Mouse (Mus musculus) midbrain, embryonic 14.5 days (tissue): ENCODE measurements around the gene Rnf181. TPM values are rescaled to one million over a fixed set of nuclear protein-coding genes. Genes with fewer than 3 reads are reported as not detected.

Experiments
- ATAC-seq: fragments of 200-750 bp; cut with Nextera tagmentation; 2 replicates; pipeline ENCODE4 v1.8.0; 2017; ENCODE audit warnings: moderate number of reproducible peaks, moderate library complexity; ENCODE audit not compliant: low FRiP score, low TSS enrichment
- DNase-seq: peaks from one replicate; pipeline ENCODE4 v3.0.0-alpha.2; 2015
- H3K27ac ChIP-seq: fragments of 300-500 bp; sonication (generic); replicated peaks from 2 replicates; pipeline ENCODE4 v1.5.1; 2014; ENCODE audit warnings: mild to moderate bottlenecking, low read depth, low read length, moderate library complexity
- H3K27me3 ChIP-seq: fragments of 300-500 bp; sonication (generic); 2 replicates; pipeline ENCODE4 v1.6.1; 2014; ENCODE audit warnings: low read length, control low read depth, mixed read lengths; ENCODE audit not compliant: control insufficient read depth, insufficient read depth
- H3K36me3 ChIP-seq: fragments of 300-500 bp; sonication (generic); 2 replicates; pipeline ENCODE4 v1.6.1; 2014; ENCODE audit warnings: low read length, control low read depth; ENCODE audit not compliant: control insufficient read depth, insufficient read depth
- H3K4me1 ChIP-seq: fragments of 300-500 bp; sonication (generic); 2 replicates; pipeline ENCODE4 v1.6.1; 2014; ENCODE audit warnings: mild to moderate bottlenecking, antibody characterized with exemption, low read length, control low read depth; ENCODE audit not compliant: control insufficient read depth, insufficient read depth
- H3K4me2 ChIP-seq: fragments of 300-500 bp; sonication (generic); 2 replicates; pipeline ENCODE4 v1.6.1; 2014; ENCODE audit warnings: mild to moderate bottlenecking, low read length, moderate library complexity
- H3K4me3 ChIP-seq: fragments of 300-500 bp; sonication (generic); replicated peaks from 2 replicates; pipeline ENCODE4 v1.5.1; 2014; ENCODE audit warnings: low read depth, low read length
- H3K9ac ChIP-seq: fragments of 300-500 bp; sonication (generic); replicated peaks from 2 replicates; pipeline ENCODE4 v1.6.1; 2014; ENCODE audit warnings: mild to moderate bottlenecking, low read length, moderate library complexity
- H3K9me3 ChIP-seq: fragments of 300-500 bp; sonication (generic); 2 replicates; pipeline ENCODE4 v1.6.1; 2016; ENCODE audit warnings: low read length, control low read depth, mixed read lengths; ENCODE audit not compliant: control insufficient read depth
- WGBS: fragments of 180-500 bp; shearing (Covaris S2); extraction: QIAGEN DNeasy Blood & Tissue Kit; methylation state at CpG from one replicate; pipeline ENCODE4 v1.1.7; 2014; 5-methylcytosine and 5-hydroxymethylcytosine counted together
- polyA plus RNA-seq: library from polyadenylated mRNA; unstranded; fragments of >200 nt; fragmentation: Nextera tagmentation; extraction: Ambion mirVana; gene quantifications from 2 replicates; pipeline ENCODE4 v1.2.1, GENCODE M21; 2014

The Rnf181 gene
- polyA plus RNA-seq, 1 experiment from 2014 or later: 122 TPM

DNA sequence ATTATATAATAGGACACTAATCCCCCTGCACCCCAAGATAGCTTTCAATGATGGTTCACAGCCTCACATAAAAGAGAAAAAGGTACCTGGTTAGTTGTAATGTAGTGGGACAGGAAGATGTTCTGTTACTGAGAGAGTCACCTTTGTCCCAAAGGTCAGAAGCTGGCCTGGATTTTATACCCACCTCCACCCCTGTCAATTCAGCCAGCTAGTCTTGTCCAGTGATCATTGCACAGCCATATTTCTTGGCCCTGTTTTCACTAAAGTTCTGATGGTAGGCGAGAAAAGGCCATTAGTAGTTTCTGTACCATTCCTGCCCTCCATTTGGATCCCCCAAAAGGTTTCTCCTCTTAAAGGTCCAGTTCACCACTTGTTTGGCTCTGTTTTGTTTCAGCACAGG lies 12.7 kb downstream of the Rnf181 start:
- no peak overlapping the region; the same call in 1 of the 2 replicates for H3K9ac ChIP-seq
- no peak for DNase-seq
- no peaks in the 10 kb centered on the region for H3K27me3 ChIP-seq
- H3K9me3 ChIP-seq: no peaks in the 10 kb centered on the region
- H3K4me1 ChIP-seq: peaks cover 11% of the 10 kb centered on the region; the same call in 1 of the 2 replicates
- 81% methylated on average over 1 of the region's 1 CpGs for WGBS
- no peak for ATAC-seq
- H3K4me2 ChIP-seq: no peak overlapping the region; the same call in 1 of the 2 replicates
- H3K27ac ChIP-seq: no peak overlapping the region
- H3K4me3 ChIP-seq: no peak overlapping the region
- H3K36me3 ChIP-seq: peaks cover 34% of the 10 kb centered on the region

DNA sequence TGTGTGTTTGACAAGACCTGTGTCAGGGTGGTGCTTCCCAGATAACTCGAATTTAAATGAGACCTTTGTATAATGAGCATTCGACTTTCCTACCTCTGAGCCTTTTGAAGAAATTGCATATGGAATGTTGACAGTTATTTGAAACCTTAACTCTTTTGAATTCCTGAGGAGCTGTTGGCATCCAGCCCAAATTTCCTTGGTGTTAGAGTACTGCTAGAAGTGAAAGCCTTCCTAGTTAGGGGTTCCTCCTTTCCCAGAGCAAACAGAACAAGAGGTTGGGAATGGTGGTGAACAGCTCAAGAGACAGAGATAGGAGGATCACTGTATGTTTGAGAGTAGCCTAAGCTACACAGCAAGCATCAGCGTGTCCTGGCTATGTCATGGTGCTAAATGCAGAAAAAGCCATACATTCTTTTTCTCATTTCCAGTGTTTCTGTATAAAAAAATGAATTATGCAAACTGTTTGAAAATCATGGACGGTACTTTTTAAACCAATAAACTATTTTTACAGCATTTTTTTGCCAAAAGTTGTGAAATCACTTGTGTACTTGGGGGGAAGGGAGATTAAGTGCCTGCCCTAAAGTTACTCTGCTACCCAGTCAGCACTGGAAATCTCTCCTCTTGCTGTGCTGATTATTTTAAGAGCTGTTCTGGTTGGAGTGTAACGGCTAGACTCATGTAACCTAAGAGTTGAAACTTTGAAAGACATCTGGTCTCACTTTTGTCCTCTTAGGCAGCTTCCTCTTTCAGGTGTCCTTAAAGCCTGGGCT lies 13.9 kb downstream of the Rnf181 start:
- no peaks in the 10 kb centered on the region for H3K9me3 ChIP-seq
- H3K4me3 ChIP-seq: no peak overlapping the region
- H3K4me1 ChIP-seq: peaks cover 20% of the 10 kb centered on the region
- H3K9ac ChIP-seq: no peak overlapping the region
- H3K36me3 ChIP-seq: peaks cover 32% of the 10 kb centered on the region
- 80% methylated on average over 5 of the region's 5 CpGs for WGBS
- no peak overlapping the region for H3K27ac ChIP-seq
- H3K4me2 ChIP-seq: no peak overlapping the region
- ATAC-seq: no peak
- no peak for DNase-seq
- no peaks in the 10 kb centered on the region for H3K27me3 ChIP-seq

DNA sequence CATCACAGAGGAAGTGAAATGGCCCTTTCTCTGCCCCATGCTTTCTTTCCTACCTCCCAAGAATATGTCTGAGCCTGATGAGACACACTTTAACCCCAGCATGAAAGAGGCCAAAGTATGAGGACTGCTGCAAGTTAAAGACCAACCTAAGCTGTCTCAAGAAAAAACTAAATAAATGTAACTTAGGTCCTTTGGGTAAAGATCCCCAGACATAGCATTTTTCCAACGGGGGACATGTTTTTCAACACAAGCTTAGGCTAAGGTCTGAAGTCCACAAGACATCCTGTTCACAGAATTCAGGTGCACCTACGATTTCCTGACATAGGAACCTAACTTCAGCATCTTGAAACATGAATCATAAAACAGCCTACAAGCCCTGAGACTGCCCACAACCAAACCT lies 16.5 kb downstream of the Rnf181 start:
- Histone ChIP-seq H3K27me3 (no peaks in the 10 kb centered on the region), H3K9ac (no peak overlapping the region), H3K4me3 (no peak overlapping the region), H3K27ac (no peak overlapping the region), H3K4me1 (peaks cover 29% of the 10 kb centered on the region), H3K9me3 (no peaks in the 10 kb centered on the region), H3K36me3 (peaks cover 32% of the 10 kb centered on the region), H3K4me2 (no peak overlapping the region)
- DNase-seq (no peak), ATAC-seq (no peak)
- 99% methylated on average over 2 of the region's 2 CpGs for WGBS

DNA sequence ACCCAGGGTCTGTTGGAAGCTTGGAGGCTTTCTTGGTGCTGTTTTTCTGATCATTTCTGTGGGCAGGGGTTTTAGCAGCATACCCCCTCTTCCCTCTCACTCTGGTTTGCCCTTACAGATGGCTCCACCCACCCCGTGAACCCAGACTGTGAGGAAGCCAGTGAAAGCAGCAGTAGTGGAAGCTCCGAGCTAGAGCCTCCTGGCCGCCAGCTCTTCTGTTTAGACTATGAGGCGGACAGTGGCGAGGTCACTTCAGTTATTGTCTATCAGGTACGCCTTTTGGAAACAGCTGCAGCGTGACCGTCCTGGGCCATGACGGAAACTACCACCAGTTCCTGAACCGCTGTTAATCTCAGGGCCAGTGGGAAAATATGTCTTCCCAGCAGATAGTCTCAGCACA lies 18.3 kb downstream of the Rnf181 start:
- Histone ChIP-seq H3K36me3 (peaks cover 32% of the 10 kb centered on the region), H3K4me2 (peak overlapping the region; percentile 71), H3K4me3 (peak overlapping the region; percentile 86; the same call in 1 of the 2 replicates), H3K9ac (peak overlapping the region; percentile 87; the same call in 1 of the 2 replicates), H3K4me1 (peaks cover 34% of the 10 kb centered on the region), H3K27me3 (no peaks in the 10 kb centered on the region), H3K27ac (no peak overlapping the region), H3K9me3 (no peaks in the 10 kb centered on the region)
- 78% methylated on average over 10 of the region's 10 CpGs for WGBS
- no peak for DNase-seq
- ATAC-seq: no peak

DNA sequence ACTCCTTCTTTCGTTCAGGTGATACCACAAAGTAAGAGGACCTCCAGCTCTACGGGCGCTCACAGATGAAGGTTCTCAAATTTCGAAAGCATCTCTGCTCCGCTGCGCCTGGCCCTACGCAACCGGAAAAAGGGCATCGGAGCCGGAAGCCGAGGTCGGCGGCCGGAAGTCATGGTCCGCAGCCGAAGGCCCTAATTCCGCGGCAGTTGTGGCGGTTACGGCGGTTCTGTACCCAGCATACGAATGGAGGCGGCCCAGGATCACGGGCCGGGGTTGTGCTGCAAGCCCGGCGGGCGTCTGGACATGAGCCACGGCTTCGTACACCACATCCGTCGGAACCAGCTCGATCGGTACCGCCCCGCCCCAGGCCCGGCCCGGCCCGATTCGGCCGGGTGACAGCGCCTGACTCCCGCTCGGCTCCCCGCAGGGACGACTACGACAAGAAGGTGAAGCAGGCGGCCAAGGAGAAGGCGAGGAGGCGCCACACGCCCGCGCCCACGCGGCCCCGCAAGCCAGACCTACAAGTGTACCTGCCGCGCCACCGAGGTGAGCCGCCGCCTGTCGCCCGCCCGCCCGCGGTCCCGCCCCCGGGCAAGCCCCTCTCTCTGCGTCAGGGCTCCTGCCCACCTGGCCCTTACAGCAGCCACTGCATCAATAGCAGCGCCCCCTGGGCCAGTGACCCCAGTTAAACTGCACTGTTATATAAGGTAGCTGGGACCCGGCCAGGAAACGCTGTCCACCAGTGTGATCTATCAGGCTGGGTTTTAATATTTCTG lies 19.4 kb downstream of the Rnf181 start, which contains the start of gene 0610030E20Rik:
0610030E20Rik (plus strand) TSS at position 152 of the 776 bp plus-strand sequence.
- ATAC-seq (peak; percentile 57; the same call in 1 of the 2 replicates), DNase-seq (peak; percentile 88)
- Histone ChIP-seq H3K27ac (peak within 1 kb of the TSS; percentile 86), H3K36me3 (peaks cover 30% of the 10 kb centered on the region), H3K4me3 (peak within 1 kb of the TSS; percentile 86), H3K9me3 (no peaks in the 10 kb centered on the region), H3K27me3 (no peaks in the 10 kb centered on the region), H3K9ac (peak within 1 kb of the TSS; percentile 87), H3K4me2 (peak within 1 kb of the TSS; percentile 71), H3K4me1 (peaks cover 35% of the 10 kb centered on the region)
- under 1% methylated on average over 72 of the region's 72 CpGs for WGBS

DNA sequence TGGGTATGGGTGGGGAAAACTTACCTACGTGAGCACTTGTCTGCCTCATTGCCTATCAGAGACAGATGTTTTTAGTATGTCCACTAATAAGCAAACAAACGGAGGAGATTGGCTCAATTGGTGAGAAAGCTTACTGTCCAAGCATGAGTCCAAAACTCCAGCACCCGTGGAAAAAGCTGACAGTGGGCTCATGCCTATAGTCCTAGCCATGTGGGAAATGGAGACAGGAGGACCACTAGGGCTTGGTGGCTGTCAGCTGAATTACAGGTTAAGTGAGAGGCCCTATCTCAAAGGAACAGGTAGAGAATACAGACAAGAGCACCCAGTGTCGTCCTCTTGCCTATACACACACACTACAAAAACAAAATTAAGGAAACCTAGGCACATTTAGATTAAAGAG lies 20.5 kb downstream of the Rnf181 start:
- 85% methylated on average over 4 of the region's 4 CpGs for WGBS
- Histone ChIP-seq H3K9me3 (no peaks in the 10 kb centered on the region), H3K4me3 (no peak overlapping the region), H3K4me1 (peaks cover 35% of the 10 kb centered on the region), H3K36me3 (peaks cover 34% of the 10 kb centered on the region), H3K9ac (no peak overlapping the region), H3K27ac (no peak overlapping the region), H3K27me3 (no peaks in the 10 kb centered on the region), H3K4me2 (peak overlapping the region; percentile 71; the same call in 1 of the 2 replicates)
- DNase-seq (no peak), ATAC-seq (no peak)

DNA sequence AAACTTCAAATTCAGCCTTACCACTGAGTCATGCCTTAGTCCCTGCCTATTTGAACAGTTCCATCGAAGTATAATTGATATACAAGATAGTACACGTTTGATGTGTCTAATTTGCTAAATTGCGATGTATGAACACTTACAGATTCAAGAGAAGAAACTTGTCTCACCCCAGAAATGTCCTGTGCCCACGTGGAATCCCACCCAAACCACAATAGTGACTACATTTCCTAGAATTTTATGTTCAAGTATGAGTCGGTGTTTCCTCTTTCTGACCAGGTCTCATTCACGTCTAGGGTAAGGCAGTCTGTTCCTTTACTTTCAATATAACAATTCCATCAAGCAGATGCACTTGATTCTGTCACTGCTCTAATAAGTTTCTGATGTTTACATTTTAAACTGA lies 21.1 kb downstream of the Rnf181 start:
- H3K27me3 ChIP-seq: no peaks in the 10 kb centered on the region
- peak overlapping the region; percentile 95 for H3K4me3 ChIP-seq
- ATAC-seq: no peak
- DNase-seq: no peak
- H3K36me3 ChIP-seq: peaks cover 28% of the 10 kb centered on the region
- no peak overlapping the region for H3K27ac ChIP-seq
- H3K4me1 ChIP-seq: peaks cover 35% of the 10 kb centered on the region
- peak overlapping the region; percentile 83 for H3K4me2 ChIP-seq
- WGBS: 55% methylated on average over 6 of the region's 6 CpGs
- no peak overlapping the region; the same call in 1 of the 2 replicates for H3K9ac ChIP-seq
- H3K9me3 ChIP-seq: no peaks in the 10 kb centered on the region

DNA sequence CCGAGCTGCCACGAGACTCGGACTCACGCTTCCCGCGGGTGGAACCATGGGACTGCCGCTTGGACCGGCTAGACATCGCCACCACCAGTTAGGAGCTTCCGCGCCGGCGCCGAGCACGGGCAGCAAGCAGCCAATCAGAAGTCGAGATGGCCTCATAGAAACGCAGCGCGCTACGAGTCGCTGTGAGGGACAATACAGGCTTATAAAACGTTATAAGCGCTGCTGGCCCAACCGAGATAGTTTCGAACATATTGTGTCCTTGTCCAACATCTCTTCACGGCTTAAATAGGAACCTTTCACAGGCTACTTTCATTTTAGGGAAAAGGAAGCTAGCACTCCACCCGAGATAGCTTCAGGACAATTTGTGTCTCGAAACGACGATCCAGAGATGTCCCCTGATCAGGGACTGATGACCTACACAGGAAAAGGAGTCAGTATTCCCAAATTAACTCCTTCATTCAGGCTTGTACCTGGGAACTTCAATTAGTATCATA lies 21.6 kb downstream of the Rnf181 start, which contains the start of gene Usp39:
Usp39 (minus strand) TSS at position 111 of the 494 bp plus-strand sequence.
- Histone ChIP-seq H3K4me3 (peak within 1 kb of the TSS; percentile 95), H3K9ac (peak within 1 kb of the TSS; percentile 80), H3K4me1 (peaks cover 35% of the 10 kb centered on the region), H3K27me3 (no peaks in the 10 kb centered on the region), H3K4me2 (peak within 1 kb of the TSS; percentile 83), H3K9me3 (no peaks in the 10 kb centered on the region), H3K36me3 (peaks cover 24% of the 10 kb centered on the region), H3K27ac (peak within 1 kb of the TSS; percentile 71)
- DNase-seq (peak; percentile 98), ATAC-seq (peak; percentile 86)
- WGBS: under 1% methylated on average over 30 of the region's 30 CpGs
